Mouse (Mus musculus): ENCODE measurements around the gene Wdr54.

DNA sequence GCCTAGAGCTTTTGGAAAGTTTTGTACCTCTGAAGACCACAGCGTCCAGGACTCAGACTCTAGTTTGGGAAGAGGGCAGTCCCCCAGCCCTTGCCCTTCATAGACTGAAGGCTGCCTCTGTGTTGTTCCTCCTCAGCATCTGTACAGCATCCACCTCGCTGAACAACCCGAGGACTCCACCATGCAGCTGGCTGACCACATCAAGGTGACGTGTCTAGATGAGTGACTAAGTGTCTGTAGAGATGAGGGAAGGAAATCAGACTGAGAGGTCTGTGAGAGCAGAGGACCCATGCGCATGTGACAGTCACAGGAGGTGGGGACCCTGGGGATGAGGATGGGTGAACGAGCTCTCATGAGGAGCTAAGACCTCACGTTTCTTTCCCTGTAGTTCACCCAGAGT lies 37.4 kb upstream of the Wdr54 start:
- TF ChIP-seq CTCF (IDR thresholded peaks at IDR 0.05; ENCODE audit: borderline replicate concordance, control insufficient read depth, extremely low read depth, insufficient read depth, low read length, poor library complexity) (no peak), POLR2A (IDR thresholded peaks at IDR 0.05; ENCODE audit: control insufficient read depth, extremely low read depth, insufficient read depth, low read length, poor library complexity) (no peak)

Measured in thymus, adult 2 months (tissue).